Mouse (Mus musculus) forebrain, embryonic 11.5 days (tissue): ENCODE results near the gene Galnt6. TPM values are rescaled to one million over a fixed set of nuclear protein-coding genes. Genes with fewer than 3 reads are reported as not detected.
"Not testable (repeated sequence)": the region's sequence is repeated elsewhere in the genome, so short reads cannot be mapped to it uniquely, and the experiment has no call there.

Experiments used
- ATAC-seq: fragments of 200-750 bp; cut with Nextera tagmentation; replicated peaks from 2 replicates; pipeline ENCODE4 v1.8.0; 2017; ENCODE audit warnings: moderate TSS enrichment; ENCODE audit not compliant: low FRiP score
- DNase-seq: peaks from one replicate; pipeline ENCODE4 v3.0.0-alpha.2; 2017; ENCODE audit warnings: low spot score
- H3K27ac ChIP-seq: fragments of 300-500 bp; sonication (generic); 2 replicates; pipeline ENCODE4 v1.5.1; 2014; ENCODE audit warnings: low read depth, low read length
- H3K27me3 ChIP-seq: fragments of 300-500 bp; sonication (generic); 2 replicates; pipeline ENCODE4 v1.6.1; 2014; ENCODE audit warnings: mild to moderate bottlenecking, low read length, mixed read lengths; ENCODE audit not compliant: control insufficient read depth, insufficient read depth
- H3K36me3 ChIP-seq: fragments of 300-500 bp; sonication (generic); 2 replicates; pipeline ENCODE4 v1.6.1; 2014; ENCODE audit warnings: mild to moderate bottlenecking, low read length, moderate library complexity, mixed read lengths; ENCODE audit not compliant: control insufficient read depth, insufficient read depth
- H3K4me1 ChIP-seq: fragments of 300-500 bp; sonication (generic); replicated peaks from 2 replicates; pipeline ENCODE4 v1.6.1; 2014; ENCODE audit warnings: low read length, mixed read lengths; ENCODE audit not compliant: control insufficient read depth, insufficient read depth
- H3K4me2 ChIP-seq: fragments of 300-500 bp; sonication (generic); 2 replicates; pipeline ENCODE4 v1.6.1; 2014; ENCODE audit warnings: low read depth, mild to moderate bottlenecking, low read length, moderate library complexity, mixed read lengths; ENCODE audit not compliant: severe bottlenecking
- H3K4me3 ChIP-seq: fragments of 300-500 bp; sonication (generic); 2 replicates; pipeline ENCODE4 v1.5.1; 2014; ENCODE audit warnings: low read depth, low read length
- H3K9ac ChIP-seq: fragments of 300-500 bp; sonication (generic); 2 replicates; pipeline ENCODE4 v1.6.1; 2014; ENCODE audit warnings: low read length
- H3K9me3 ChIP-seq: fragments of 300-500 bp; sonication (generic); 2 replicates; pipeline ENCODE4 v1.6.1; 2016; ENCODE audit warnings: low read length, mixed read lengths; ENCODE audit not compliant: control insufficient read depth
- WGBS: fragments of 180-500 bp; shearing (Covaris S2); extraction: QIAGEN DNeasy Blood & Tissue Kit; methylation state at CpG from one replicate; pipeline ENCODE4 v1.1.7; 2014; 5-methylcytosine and 5-hydroxymethylcytosine counted together
- polyA plus RNA-seq: library from polyadenylated mRNA; unstranded; fragments of >200 nt; fragmentation: Nextera tagmentation; extraction: Ambion mirVana; gene quantifications from 2 replicates; pipeline ENCODE4 v1.2.1, GENCODE M21; 2014

Gene Galnt6
- polyA plus RNA-seq: 0.12 and 0.20 TPM in 2 replicates

- ATAC-seq: 0 out of 2 replicates have a peak, but pooled peaks have one; percentile 27
- peak within 1 kb of the TSS; percentile 21 for H3K4me3 ChIP-seq
- WGBS: 3% methylated on average over 56 of the region's 57 CpGs
- H3K36me3 ChIP-seq: no peaks in the 10 kb centered on the region
- no peaks in the 10 kb centered on the region for H3K9me3 ChIP-seq
- no peak within 1 kb of the TSS for H3K27ac ChIP-seq
- no peak within 1 kb of the TSS for H3K9ac ChIP-seq
- peaks cover 33% of the 10 kb centered on the region for H3K27me3 ChIP-seq
- peak within 1 kb of the TSS; percentile 52 for H3K4me2 ChIP-seq
- DNase-seq: peak; percentile 72
- H3K4me1 ChIP-seq: peaks cover 5% of the 10 kb centered on the region; the same call in 1 of the 2 replicates
Observed at GRCm38 (mm10) chr15:100729281-100729985, at the start of gene Galnt6. TSS of gene Galnt6 (minus strand) at chr15:100729376.

DNA sequence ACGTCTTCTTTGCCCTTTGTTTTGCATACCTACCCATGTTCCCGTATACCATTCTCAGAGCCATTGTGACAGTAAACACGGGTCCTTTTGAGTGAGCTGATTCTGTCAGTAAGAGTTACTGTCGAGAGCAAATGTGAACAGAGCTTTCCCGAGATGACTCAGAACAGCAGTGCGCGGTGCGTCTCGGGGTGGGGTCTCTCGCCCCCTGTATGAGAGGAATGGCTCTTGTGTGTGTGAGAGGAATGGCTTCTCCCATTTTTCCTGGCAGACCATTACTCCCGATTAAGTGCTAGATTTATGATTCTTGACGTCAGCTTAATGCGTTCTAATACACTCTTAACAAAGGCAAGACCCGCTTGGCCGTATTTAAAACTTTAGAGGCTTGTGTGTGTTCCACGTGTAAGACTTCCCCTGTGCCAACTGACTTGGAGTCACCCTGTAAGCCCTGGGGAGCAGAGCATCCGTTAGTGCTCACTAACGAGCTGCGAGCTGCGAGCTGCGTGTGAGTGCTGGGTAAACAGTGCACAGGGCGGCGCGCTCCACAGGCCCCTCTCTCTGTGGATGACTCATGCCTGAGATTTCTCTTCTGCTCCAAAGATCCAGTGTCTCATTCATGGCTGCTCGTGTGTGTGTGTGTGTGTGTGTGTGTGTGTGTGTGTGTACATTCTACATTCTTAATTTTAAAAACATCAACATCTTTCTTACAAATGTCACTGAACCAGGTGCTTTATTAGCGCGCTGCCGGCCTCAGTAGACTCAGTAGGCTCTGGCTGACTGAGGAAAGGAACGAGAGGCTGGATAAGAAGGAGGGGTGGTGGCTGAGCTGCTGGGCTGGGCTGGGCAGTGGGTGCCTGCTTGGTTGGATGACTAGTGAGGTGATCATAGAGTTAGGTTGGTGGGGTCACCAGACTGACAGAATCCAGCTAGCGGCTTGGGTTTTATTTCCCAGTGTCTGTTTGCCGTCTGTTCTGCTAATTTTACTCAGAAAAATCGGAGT is 48.1 kb upstream of the Galnt6 start:
- ATAC-seq: no peak
- Histone ChIP-seq H3K4me1 (peaks cover 6% of the 10 kb centered on the region; the same call in 1 of the 2 replicates), H3K4me3 (no peak overlapping the region), H3K36me3 (no peaks in the 10 kb centered on the region), H3K4me2 (no peak overlapping the region), H3K9me3 (no peaks in the 10 kb centered on the region), H3K27ac (no peak overlapping the region), H3K9ac (no peak overlapping the region), H3K27me3 (no peaks in the 10 kb centered on the region)
- no peak for DNase-seq
- 67% methylated on average over 32 of the region's 32 CpGs for WGBS

DNA sequence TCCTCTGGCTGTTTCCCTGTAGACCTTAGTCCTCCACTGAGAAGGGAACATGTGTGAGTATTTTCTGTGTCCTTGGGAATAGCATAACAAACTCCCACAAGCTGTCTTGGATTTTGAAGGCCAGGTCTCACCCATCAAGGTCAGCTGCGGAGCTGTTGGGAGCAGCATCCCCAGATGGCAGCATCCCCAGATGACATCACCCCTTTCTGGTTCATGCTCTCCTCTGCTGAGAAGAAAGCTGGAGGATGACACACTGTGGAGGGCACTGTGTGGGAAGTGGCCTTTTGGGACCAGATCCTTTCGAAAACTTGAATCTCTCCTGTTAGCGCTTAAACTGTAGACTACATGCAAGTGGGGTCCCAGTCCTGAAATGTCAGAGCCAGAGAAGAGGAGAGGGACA is 47.2 kb upstream of the Galnt6 start:
- Histone ChIP-seq H3K9me3 (no peaks in the 10 kb centered on the region), H3K4me1 (peaks cover 6% of the 10 kb centered on the region; the same call in 1 of the 2 replicates), H3K4me2 (no peak overlapping the region), H3K9ac (no peak overlapping the region), H3K27me3 (no peaks in the 10 kb centered on the region), H3K27ac (no peak overlapping the region), H3K36me3 (no peaks in the 10 kb centered on the region), H3K4me3 (no peak overlapping the region)
- WGBS: 88% methylated on average over 3 of the region's 3 CpGs
- DNase-seq (no peak), ATAC-seq (no peak)

DNA sequence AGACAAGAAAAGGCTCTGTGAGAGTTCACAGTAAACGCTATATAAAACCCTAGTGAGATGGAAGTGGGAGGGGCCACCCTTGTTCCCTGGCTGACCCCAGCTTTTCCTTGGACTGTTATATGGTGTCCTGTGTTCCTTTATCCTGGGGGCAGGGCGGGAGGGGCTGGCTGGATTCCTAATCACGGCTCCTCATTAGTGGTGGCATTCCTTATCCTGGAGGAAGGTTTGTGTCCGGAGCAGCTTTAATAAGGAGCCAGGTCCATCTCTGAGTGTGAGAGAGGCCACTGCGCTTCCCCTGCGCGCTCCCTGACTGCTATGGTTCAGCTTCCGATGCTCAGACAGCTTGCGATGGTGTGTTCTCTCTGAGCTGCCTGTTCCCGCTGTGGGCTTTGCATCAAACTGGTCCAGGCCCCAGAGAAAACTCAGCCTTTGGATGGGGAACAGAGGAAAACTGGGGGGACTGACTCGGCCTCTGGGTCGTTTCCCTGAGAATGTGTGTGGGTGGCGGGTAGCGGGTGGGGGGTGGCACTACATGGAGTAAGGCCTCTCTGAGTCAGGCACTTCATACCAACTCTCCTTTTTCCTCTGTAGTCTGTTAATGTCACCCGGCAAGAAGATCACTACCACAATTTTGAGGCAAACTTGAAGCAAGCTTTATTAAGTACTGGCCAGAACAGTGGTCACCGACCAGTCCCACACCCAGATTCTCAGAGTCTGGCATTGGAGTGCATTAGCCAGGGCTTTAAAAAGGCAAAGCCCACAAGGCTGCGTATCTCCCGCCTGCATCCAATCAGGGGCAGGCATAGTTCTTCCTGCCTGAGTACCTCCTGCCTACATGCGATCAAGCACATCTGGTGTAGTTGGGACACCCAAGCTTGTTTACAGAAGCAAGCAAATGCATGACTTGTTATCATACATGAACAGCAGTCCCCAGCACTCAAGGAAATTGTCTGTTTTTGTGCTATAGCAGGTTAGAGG is 46.3 kb upstream of the Galnt6 start:
- no peak overlapping the region for H3K27ac ChIP-seq
- no peak overlapping the region for H3K9ac ChIP-seq
- no peaks in the 10 kb centered on the region for H3K9me3 ChIP-seq
- ATAC-seq (no peak), DNase-seq (no peak)
- H3K4me1 ChIP-seq: peaks cover 6% of the 10 kb centered on the region; the same call in 1 of the 2 replicates
- no peaks in the 10 kb centered on the region for H3K27me3 ChIP-seq
- H3K4me2 ChIP-seq: no peak overlapping the region
- no peaks in the 10 kb centered on the region for H3K36me3 ChIP-seq
- H3K4me3 ChIP-seq: no peak overlapping the region
- 36% methylated on average over 19 of the region's 19 CpGs for WGBS

DNA sequence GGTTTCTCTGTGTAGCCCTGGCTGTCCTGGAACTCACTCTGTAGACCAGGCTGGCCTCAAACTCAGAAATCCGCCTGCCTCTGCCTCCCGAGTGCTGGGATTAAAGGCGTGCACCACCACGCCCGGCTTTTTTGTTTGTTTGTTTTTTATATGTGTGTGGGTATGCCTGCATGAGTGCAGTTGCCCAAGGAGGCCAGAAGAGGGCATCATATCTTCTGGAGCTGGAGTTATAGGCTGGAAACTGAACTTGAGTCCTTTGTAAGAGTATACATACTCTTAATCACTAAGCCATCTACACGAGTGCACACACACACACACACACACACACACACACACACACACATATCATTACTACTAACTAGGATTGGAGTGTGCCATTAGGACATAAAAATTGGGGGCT is 44.7 kb upstream of the Galnt6 start:
- 99% methylated on average over 6 of the region's 6 CpGs for WGBS
- not testable (repeated sequence) for H3K4me3 ChIP-seq, H3K27ac ChIP-seq, H3K9me3 ChIP-seq, H3K4me1 ChIP-seq, H3K9ac ChIP-seq, H3K4me2 ChIP-seq, ATAC-seq, DNase-seq, H3K36me3 ChIP-seq, H3K27me3 ChIP-seq

GRCm38 (mm10) chr15:100772685-100773084 is 43.5 kb upstream of the Galnt6 start:
- H3K27me3 ChIP-seq: no peaks in the 10 kb centered on the region
- no peaks in the 10 kb centered on the region for H3K36me3 ChIP-seq
- H3K4me3 ChIP-seq: no peak overlapping the region
- WGBS: 90% methylated on average over 4 of the region's 4 CpGs
- ATAC-seq (no peak), DNase-seq (no peak)
- H3K4me1 ChIP-seq: peaks cover 6% of the 10 kb centered on the region; the same call in 1 of the 2 replicates
- no peak overlapping the region for H3K4me2 ChIP-seq
- no peak overlapping the region for H3K9ac ChIP-seq
- no peaks in the 10 kb centered on the region for H3K9me3 ChIP-seq
- H3K27ac ChIP-seq: no peak overlapping the region

DNA sequence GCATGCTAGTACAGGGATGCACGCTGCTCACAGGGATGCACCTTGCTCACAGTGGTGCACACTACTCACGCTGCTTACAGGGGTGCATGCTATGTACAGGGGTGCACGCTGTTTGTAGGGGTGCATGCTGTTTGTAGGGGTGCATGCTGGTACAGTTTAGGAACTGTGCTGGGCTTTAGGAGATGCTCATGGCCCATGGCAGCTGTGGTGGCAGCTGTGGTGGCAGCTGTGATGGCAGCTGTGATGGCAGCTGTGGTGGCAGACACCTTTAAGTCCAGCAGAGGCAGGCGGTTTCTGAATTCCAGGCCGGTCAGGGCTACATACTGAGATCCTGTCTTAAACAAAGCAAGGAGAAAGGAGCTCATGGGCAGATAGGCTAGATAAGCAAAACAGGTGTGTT is 41.2 kb upstream of the Galnt6 start:
- WGBS: 95% methylated on average over 5 of the region's 5 CpGs
- H3K4me3 ChIP-seq: no peak overlapping the region
- no peak for DNase-seq
- no peaks in the 10 kb centered on the region for H3K36me3 ChIP-seq
- ATAC-seq: no peak
- H3K9me3 ChIP-seq: no peaks in the 10 kb centered on the region
- H3K4me2 ChIP-seq: no peak overlapping the region
- no peaks in the 10 kb centered on the region for H3K27me3 ChIP-seq
- H3K27ac ChIP-seq: no peak overlapping the region
- H3K9ac ChIP-seq: no peak overlapping the region
- H3K4me1 ChIP-seq: peaks cover 4% of the 10 kb centered on the region; the same call in 1 of the 2 replicates

DNA sequence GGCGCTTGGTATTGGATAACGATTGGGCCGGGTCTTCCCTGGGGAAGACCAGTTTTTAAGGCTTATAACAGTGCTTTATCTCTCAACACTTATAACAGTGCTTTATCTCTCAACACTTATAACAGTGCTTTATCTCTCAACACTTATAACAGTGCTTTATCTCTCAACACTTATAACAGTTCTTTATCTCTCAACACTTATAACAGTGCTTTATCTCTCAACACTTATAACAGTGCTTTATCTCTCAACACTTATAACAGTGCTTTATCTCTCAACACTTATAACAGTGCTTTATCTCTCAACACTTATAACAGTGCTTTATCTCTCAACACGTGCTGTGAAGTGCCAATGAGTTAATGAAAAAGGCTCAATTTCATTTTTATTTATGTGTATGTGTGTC is 39.8 kb upstream of the Galnt6 start:
- not testable (repeated sequence) for H3K9me3 ChIP-seq, H3K27me3 ChIP-seq, DNase-seq, ATAC-seq, H3K27ac ChIP-seq, H3K4me3 ChIP-seq, H3K4me1 ChIP-seq, H3K4me2 ChIP-seq, H3K9ac ChIP-seq, H3K36me3 ChIP-seq
- WGBS: 92% methylated on average over 4 of the region's 4 CpGs
